33 mouse cellular contexts compared by ENCODE assay signal in genomic region chr7:128057860-128058259, GRCm38 (mm10). TPM values are rescaled to one million over a fixed set of nuclear protein-coding genes. Genes with fewer than 3 reads are reported as not detected.
DNase-seq lines count a peak whose midpoint lies in the region; ATAC-seq and TF ChIP-seq lines count a peak whose summit lies in the region.
"Had no signal": no experiment of that assay in that cellular context is flagged by ENCODE, and none has a peak within 500 bp of the region (broad histone marks: within the 10 kb centered on the region; RNA-seq: fewer than 3 reads in every experiment).

No protein-coding gene starts in this region.

- no peaks in the 10 kb centered on the region for H3K79me2 ChIP-seq in liver, adult 2 months (ENCODE audit: control insufficient read depth, insufficient read depth, low read length)

- TF ChIP-seq CTCF in liver, adult 2 months (IDR thresholded peaks at IDR 0.05; ENCODE audit: low read depth, low read length): no peak
- no peak for TF ChIP-seq CTCF in bone marrow macrophage, adult 2 months (IDR thresholded peaks at IDR 0.05; ENCODE audit: low read depth, low read length)
- TF ChIP-seq CTCF in stomach, postnatal 0 days (IDR thresholded peaks at IDR 0.05; ENCODE audit: low read depth): no peak

- no peaks in the 10 kb centered on the region for H3K9me3 ChIP-seq in liver, embryonic 12.5 days (replicated peaks)
- no peaks in the 10 kb centered on the region for H3K9me3 ChIP-seq in stomach, postnatal 0 days (ENCODE audit: control insufficient read depth, low read length)
- H3K9me3 ChIP-seq: embryonic facial prominence, embryonic 12.5 days; embryonic facial prominence, embryonic 15.5 days; hindbrain, embryonic 12.5 days; hindbrain, embryonic 15.5 days had no signal

- no peak for TF ChIP-seq EP300 in stomach, postnatal 0 days (optimal IDR thresholded peaks at IDR 0.05)

- no peak for TF ChIP-seq POLR2A in liver, adult 2 months (IDR thresholded peaks at IDR 0.05; ENCODE audit: extremely low read depth, insufficient read depth, low read length)
- no peak for TF ChIP-seq POLR2A in bone marrow macrophage, adult 2 months (IDR thresholded peaks at IDR 0.05; ENCODE audit: borderline replicate concordance, low read depth, low read length)

- H3K4me3 ChIP-seq in liver, adult 2 months (ENCODE audit: insufficient read depth, low read depth, low read length): no peak overlapping the region
- no peak overlapping the region for H3K4me3 ChIP-seq in liver, embryonic 12.5 days
- no peak overlapping the region for H3K4me3 ChIP-seq in bone marrow macrophage, adult 2 months (ENCODE audit: insufficient read depth, low read length)
- H3K4me3 ChIP-seq in stomach, postnatal 0 days (ENCODE audit: low read depth, low read length): no peak overlapping the region
- H3K4me3 ChIP-seq: embryonic facial prominence, embryonic 12.5 days; embryonic facial prominence, embryonic 15.5 days; gastrocnemius, adult 2 months; heart, adult 2 months; hindbrain, embryonic 12.5 days; hindbrain, embryonic 15.5 days had no signal

- H3K4me1 ChIP-seq in liver, adult 2 months (ENCODE audit: control insufficient read depth, insufficient read depth, low read length): peaks cover 21% of the 10 kb centered on the region
- H3K4me1 ChIP-seq in liver, embryonic 12.5 days: 0 out of 2 replicates have a peak, but pooled peaks cover 8% of the 10 kb centered on the region
- peaks cover 64% of the 10 kb centered on the region for H3K4me1 ChIP-seq in bone marrow macrophage, adult 2 months (ENCODE audit: control insufficient read depth, insufficient read depth, low read length)
- H3K4me1 ChIP-seq in stomach, postnatal 0 days (replicated peaks; ENCODE audit: control insufficient read depth, insufficient read depth): no peaks in the 10 kb centered on the region
- H3K4me1 ChIP-seq: embryonic facial prominence, embryonic 12.5 days; embryonic facial prominence, embryonic 15.5 days; hindbrain, embryonic 12.5 days; hindbrain, embryonic 15.5 days had no signal

- no peak for ATAC-seq in liver, embryonic 12.5 days
- ATAC-seq in stomach, postnatal 0 days (ENCODE audit: low FRiP score, low TSS enrichment): no peak
- ATAC-seq in megakaryocyte-erythroid progenitor cell, adult 5-6 weeks (replicated peaks; ENCODE audit: low FRiP score, low TSS enrichment, poor library complexity, severe bottlenecking): no peak
- ATAC-seq: CD4-positive, CD25-positive, alpha-beta regulatory T cell, adult 4 months; forebrain, embryonic 14.5 days; forebrain, postnatal 0 days had no signal

- DNase-seq in liver, adult 2 months (ENCODE audit: extremely low read depth, low read depth, low spot score): peak; percentile 73
- peak; percentile 41 for DNase-seq in A20 (ENCODE audit: low read depth, low spot score)
- DNase-seq in stomach, postnatal 0 days (ENCODE audit: low spot score): no peak
- no peak for DNase-seq in cerebellum, adult 18-20 months
- DNase-seq: adrenal gland, adult 2 months; adrenal gland, postnatal 14 days; cerebellum, adult 2 months; cerebellum, adult 9-11 months; cerebellum, postnatal 25 days; forebrain, postnatal 0 days had no signal

- peak overlapping the region; percentile 73 for H3K27ac ChIP-seq in liver, adult 2 months (replicated peaks; ENCODE audit: insufficient read depth, low read depth, low read length)
- no peak overlapping the region for H3K27ac ChIP-seq in liver, embryonic 12.5 days
- H3K27ac ChIP-seq in bone marrow macrophage, adult 2 months (ENCODE audit: insufficient read depth, low read depth, low read length): peak overlapping the region; percentile 86
- H3K27ac ChIP-seq in stomach, postnatal 0 days (replicated peaks): peak overlapping the region; percentile 58
- H3K27ac ChIP-seq: embryonic facial prominence, embryonic 12.5 days; embryonic facial prominence, embryonic 15.5 days; gastrocnemius, adult 2 months; heart, adult 2 months; hindbrain, embryonic 12.5 days; hindbrain, embryonic 15.5 days had no signal

- H3K27me3 ChIP-seq in liver, adult 2 months (ENCODE audit: control insufficient read depth, insufficient read depth, low read length): no peaks in the 10 kb centered on the region
- no peaks in the 10 kb centered on the region for H3K27me3 ChIP-seq in liver, embryonic 12.5 days (replicated peaks)
- no peaks in the 10 kb centered on the region for H3K27me3 ChIP-seq in stomach, postnatal 0 days (ENCODE audit: control insufficient read depth, insufficient read depth, low read length)
- H3K27me3 ChIP-seq: embryonic facial prominence, embryonic 12.5 days; embryonic facial prominence, embryonic 15.5 days; hindbrain, embryonic 12.5 days; hindbrain, embryonic 15.5 days had no signal

- no peaks in the 10 kb centered on the region for H3K36me3 ChIP-seq in liver, adult 2 months (ENCODE audit: control insufficient read depth, insufficient read depth, low read length)
- no peaks in the 10 kb centered on the region for H3K36me3 ChIP-seq in liver, embryonic 12.5 days
- no peaks in the 10 kb centered on the region for H3K36me3 ChIP-seq in stomach, postnatal 0 days (ENCODE audit: control insufficient read depth, insufficient read depth, low read length)
- H3K36me3 ChIP-seq: embryonic facial prominence, embryonic 12.5 days; embryonic facial prominence, embryonic 15.5 days; hindbrain, embryonic 12.5 days; hindbrain, embryonic 15.5 days had no signal

- no peak overlapping the region for H3K4me2 ChIP-seq in liver, embryonic 12.5 days
- no peak overlapping the region for H3K4me2 ChIP-seq in stomach, postnatal 0 days (replicated peaks; ENCODE audit: low read depth)
- H3K4me2 ChIP-seq: embryonic facial prominence, embryonic 12.5 days; embryonic facial prominence, embryonic 15.5 days; heart, embryonic 11.5 days; hindbrain, embryonic 12.5 days; hindbrain, embryonic 15.5 days had no signal

- no peak overlapping the region for H3K9ac ChIP-seq in liver, adult 2 months (ENCODE audit: low read depth, low read length)
- no peak overlapping the region for H3K9ac ChIP-seq in liver, embryonic 12.5 days
- no peak overlapping the region for H3K9ac ChIP-seq in stomach, postnatal 0 days (ENCODE audit: low read length)
- H3K9ac ChIP-seq: embryonic facial prominence, embryonic 12.5 days; embryonic facial prominence, embryonic 15.5 days; forebrain, postnatal 0 days; hindbrain, embryonic 12.5 days; hindbrain, embryonic 15.5 days had no signal

- WGBS in liver, adult 2 months: 36% methylated on average over 8 of the region's 8 CpGs
- WGBS in liver, embryonic 12.5 days (ENCODE audit: insufficient replicate concordance): 63% methylated on average over 8 of the region's 8 CpGs
- WGBS in stomach, postnatal 0 days: 78% methylated on average over 8 of the region's 8 CpGs

RNA-seq across cellular contexts. Expression of gene Itgam, which starts 4.6 kb away (rescaled TPM):
- total RNA-seq in liver, adult 2 months (2014; rRNA removed): 0.60 and 0.65 TPM in 2 replicates
- 0.29 and 0.83 TPM in 2 replicates for polyA plus RNA-seq in liver, adult 2 months (2012; rRNA removed)
- polyA plus RNA-seq in liver, embryonic 12.5 days (2016; fragmentation: Nextera tagmentation; extraction: Ambion mirVana): 2.1 and 2.2 TPM in 2 replicates
- 515 and 564 TPM in 2 replicates for polyA plus RNA-seq in bone marrow macrophage, adult 2 months (2012; ENCODE audit: insufficient read depth, insufficient read length, missing spikeins)
- 0.91 and 0.99 TPM in 2 replicates for polyA plus RNA-seq in stomach, postnatal 0 days (2015; fragmentation: Nextera tagmentation; extraction: Ambion mirVana)
- 3.2 TPM in 1 of 2 replicates, not detected in the other for total RNA-seq in megakaryocyte-erythroid progenitor cell, adult 5-6 weeks (2014; fragmentation: Nextera tagmentation)
- total RNA-seq in megakaryocyte-erythroid progenitor cell, adult 5-6 weeks (2017): 0.95 and 2.3 TPM in 2 replicates
- total RNA-seq: MEL had no signal
- polyA plus RNA-seq: C2C12 had no signal

RNA-seq across cellular contexts. Expression of gene Gm49368, which starts 4.6 kb away (rescaled TPM):
- total RNA-seq in liver, adult 2 months (2014; rRNA removed): not detected in 2 replicates
- polyA plus RNA-seq in liver, adult 2 months (2012; rRNA removed): 0.09 TPM in 1 of 2 replicates, not detected in the other
- polyA plus RNA-seq in liver, embryonic 12.5 days (2016; fragmentation: Nextera tagmentation; extraction: Ambion mirVana): not detected in 2 replicates
- 1.7 and 11.3 TPM in 2 replicates for polyA plus RNA-seq in bone marrow macrophage, adult 2 months (2012; ENCODE audit: insufficient read depth, insufficient read length, missing spikeins)
- not detected in 2 replicates for polyA plus RNA-seq in stomach, postnatal 0 days (2015; fragmentation: Nextera tagmentation; extraction: Ambion mirVana)
- not detected in 2 replicates for total RNA-seq in megakaryocyte-erythroid progenitor cell, adult 5-6 weeks (2014; fragmentation: Nextera tagmentation)
- total RNA-seq in megakaryocyte-erythroid progenitor cell, adult 5-6 weeks (2017): not detected in 2 replicates
- total RNA-seq: adrenal gland, adult 2 months; adrenal gland, postnatal 14 days; adrenal gland, postnatal 4 days; common myeloid progenitor, adult 5-6 weeks; forebrain, postnatal 0 days; gastrocnemius, adult 2 months; gastrocnemius, postnatal 25 days; heart, postnatal 25 days; hematopoietic stem cell, adult 5-6 weeks; MEL had no signal
- polyA plus RNA-seq: adrenal gland, adult 2 months; C2C12; CD4-positive, CD25-positive, alpha-beta regulatory T cell, adult 4 months; cerebellum, adult 2 months; embryonic facial prominence, embryonic 12.5 days; embryonic facial prominence, embryonic 15.5 days; forebrain, embryonic 11.5 days; forebrain, embryonic 14.5 days; forebrain, postnatal 0 days; gonadal fat pad, adult 2 months; heart, adult 2 months; heart, embryonic 11.5 days; heart, embryonic 14.5 days; heart, postnatal 0 days; hindbrain, embryonic 12.5 days; hindbrain, embryonic 15.5 days had no signal

RNA-seq across cellular contexts. Expression of gene Trim72, which starts 54.1 kb away (rescaled TPM):
- total RNA-seq in liver, adult 2 months (2014; rRNA removed): 0.28 TPM in 1 of 2 replicates, not detected in the other
- 0.15 and 0.19 TPM in 2 replicates for polyA plus RNA-seq in liver, adult 2 months (2012; rRNA removed)
- polyA plus RNA-seq in liver, embryonic 12.5 days (2016; fragmentation: Nextera tagmentation; extraction: Ambion mirVana): not detected in 2 replicates
- not detected in 2 replicates for polyA plus RNA-seq in bone marrow macrophage, adult 2 months (2012; ENCODE audit: insufficient read depth, insufficient read length, missing spikeins)
- 0.38 and 0.52 TPM in 2 replicates for polyA plus RNA-seq in stomach, postnatal 0 days (2015; fragmentation: Nextera tagmentation; extraction: Ambion mirVana)
- total RNA-seq in megakaryocyte-erythroid progenitor cell, adult 5-6 weeks (2014; fragmentation: Nextera tagmentation): not detected in 2 replicates
- 0.52 TPM in 1 of 2 replicates, not detected in the other for total RNA-seq in megakaryocyte-erythroid progenitor cell, adult 5-6 weeks (2017)
- total RNA-seq: adrenal gland, postnatal 14 days; common myeloid progenitor, adult 5-6 weeks; hematopoietic stem cell, adult 5-6 weeks had no signal
- polyA plus RNA-seq: CD4-positive, CD25-positive, alpha-beta regulatory T cell, adult 4 months; forebrain, embryonic 11.5 days; forebrain, embryonic 14.5 days; forebrain, postnatal 0 days; hindbrain, embryonic 15.5 days had no signal

Comparison
In these comparisons a context has a peak if more than half of its experiments do, and no peak if none do; other contexts are left out.
1. DNase-seq: peak in liver, adult 2 months (single experiment) and A20 (single experiment); none in stomach, postnatal 0 days (single experiment) and cerebellum, adult 18-20 months (0 of 2).
2. RNA of gene Itgam, which starts 4.6 kb away (polyA plus RNA-seq): 515 to 564 TPM in bone marrow macrophage, adult 2 months; 2.1 to 2.2 TPM in liver, embryonic 12.5 days, 0.91 to 0.99 TPM in stomach, postnatal 0 days and 0.29 to 0.83 TPM in liver, adult 2 months; every median in the first group is over 100 times any median in the second.